Mouse (Mus musculus): ENCODE results near the gene Midn. TPM values are rescaled to one million over a fixed set of nuclear protein-coding genes. Genes with fewer than 3 reads are reported as not detected.

Midn gene
- polyA plus RNA-seq, 1 experiment from 2014 or later, result 32.6 TPM

- DNase-seq (peak; percentile 49), ATAC-seq (ENCODE audit: insufficient read depth) (no peak)
- TF ChIP-seq CTCF (IDR thresholded peaks at IDR 0.05; ENCODE audit: low read depth), result peak; percentile 13; the same call in 1 of the 2 replicates
- peaks cover 44% of the 10 kb centered on the region for H3K36me3 ChIP-seq (ENCODE audit: insufficient read depth)
- H3K27ac ChIP-seq (ENCODE audit: low read depth), result 0 out of 2 replicates have a peak overlapping the region, but pooled peaks have one; percentile 15
- H3K4me3 ChIP-seq (ENCODE audit: low read depth, low read length), result peak overlapping the region; percentile 97
- under 1% methylated on average over 30 of the region's 30 CpGs for WGBS
- H3K4me1 ChIP-seq (ENCODE audit: insufficient read depth), result peaks cover 19% of the 10 kb centered on the region
- peak overlapping the region; percentile 91 for H3K4me2 ChIP-seq
- no peaks in the 10 kb centered on the region for H3K9me3 ChIP-seq (ENCODE audit: low read depth, low read length)
- no peaks in the 10 kb centered on the region for H3K27me3 ChIP-seq (ENCODE audit: insufficient read depth, low read length)
- H3K9ac ChIP-seq, result peak overlapping the region; percentile 91
Observed at GRCm38 (mm10) chr10:80116927-80117691, 31.0 kb upstream of the Midn start.

GRCm38 (mm10) chr10:80117736-80118135 is 30.3 kb upstream of the Midn start:
- H3K27ac ChIP-seq (ENCODE audit: low read depth), result 0 out of 2 replicates have a peak overlapping the region, but pooled peaks have one; percentile 8

GRCm38 (mm10) chr10:80118552-80118951 is 29.5 kb upstream of the Midn start:
- H3K27ac ChIP-seq (ENCODE audit: low read depth), result peak overlapping the region; percentile 8; the same call in 1 of the 2 replicates
- peak overlapping the region; percentile 97 for H3K4me3 ChIP-seq (ENCODE audit: low read depth, low read length)
- H3K4me2 ChIP-seq, result peak overlapping the region; percentile 91
- DNase-seq, result no peak
- peaks cover 52% of the 10 kb centered on the region for H3K36me3 ChIP-seq (ENCODE audit: insufficient read depth)
- 66% methylated on average over 6 of the region's 6 CpGs for WGBS
- H3K27me3 ChIP-seq (ENCODE audit: insufficient read depth, low read length), result no peaks in the 10 kb centered on the region
- no peak for ATAC-seq (ENCODE audit: insufficient read depth)
- H3K9me3 ChIP-seq (ENCODE audit: low read depth, low read length), result no peaks in the 10 kb centered on the region
- peak overlapping the region; percentile 91; the same call in 1 of the 2 replicates for H3K9ac ChIP-seq
- TF ChIP-seq CTCF (IDR thresholded peaks at IDR 0.05; ENCODE audit: low read depth), result no peak
- peaks cover 19% of the 10 kb centered on the region for H3K4me1 ChIP-seq (ENCODE audit: insufficient read depth)

More at GRCm38 (mm10) chr10:80117736-80118135, 30.3 kb upstream of the Midn start:
- peak overlapping the region; percentile 91 for H3K9ac ChIP-seq
- H3K4me2 ChIP-seq, result peak overlapping the region; percentile 91
- no peak for TF ChIP-seq CTCF (IDR thresholded peaks at IDR 0.05; ENCODE audit: low read depth)
- ATAC-seq (ENCODE audit: insufficient read depth) (no peak), DNase-seq (no peak)
- H3K9me3 ChIP-seq (ENCODE audit: low read depth, low read length), result no peaks in the 10 kb centered on the region
- H3K4me3 ChIP-seq (ENCODE audit: low read depth, low read length), result peak overlapping the region; percentile 97
- H3K4me1 ChIP-seq (ENCODE audit: insufficient read depth), result peaks cover 19% of the 10 kb centered on the region
- H3K36me3 ChIP-seq (ENCODE audit: insufficient read depth), result peaks cover 46% of the 10 kb centered on the region
- WGBS, result 34% methylated on average over 1 of the region's 1 CpGs
- no peaks in the 10 kb centered on the region for H3K27me3 ChIP-seq (ENCODE audit: insufficient read depth, low read length)

GRCm38 (mm10) chr10:80120146-80120545 is 27.9 kb upstream of the Midn start:
- Histone ChIP-seq H3K4me3 (ENCODE audit: low read depth, low read length) (no peak overlapping the region), H3K36me3 (ENCODE audit: insufficient read depth) (peaks cover 61% of the 10 kb centered on the region), H3K27me3 (ENCODE audit: insufficient read depth, low read length) (no peaks in the 10 kb centered on the region), H3K4me1 (ENCODE audit: insufficient read depth) (peaks cover 19% of the 10 kb centered on the region), H3K9ac (no peak overlapping the region), H3K27ac (ENCODE audit: low read depth) (no peak overlapping the region), H3K4me2 (no peak overlapping the region), H3K9me3 (ENCODE audit: low read depth, low read length) (no peaks in the 10 kb centered on the region)
- no peak for DNase-seq
- ATAC-seq (ENCODE audit: insufficient read depth), result no peak
- no peak for TF ChIP-seq CTCF (IDR thresholded peaks at IDR 0.05; ENCODE audit: low read depth)
- WGBS, result 51% methylated on average over 2 of the region's 2 CpGs

GRCm38 (mm10) chr10:80121639-80122038 is 26.4 kb upstream of the Midn start:
- Histone ChIP-seq H3K4me3 (ENCODE audit: low read depth, low read length) (no peak overlapping the region), H3K4me1 (ENCODE audit: insufficient read depth) (peaks cover 19% of the 10 kb centered on the region), H3K9ac (no peak overlapping the region), H3K9me3 (ENCODE audit: low read depth, low read length) (no peaks in the 10 kb centered on the region), H3K4me2 (no peak overlapping the region), H3K36me3 (ENCODE audit: insufficient read depth) (peaks cover 76% of the 10 kb centered on the region), H3K27ac (ENCODE audit: low read depth) (no peak overlapping the region), H3K27me3 (ENCODE audit: insufficient read depth, low read length) (no peaks in the 10 kb centered on the region)
- DNase-seq, result no peak
- ATAC-seq (ENCODE audit: insufficient read depth), result no peak
- 92% methylated on average over 2 of the region's 2 CpGs for WGBS
- no peak for TF ChIP-seq CTCF (IDR thresholded peaks at IDR 0.05; ENCODE audit: low read depth)

- no peak for ATAC-seq (ENCODE audit: insufficient read depth)
- 88% methylated on average over 9 of the region's 9 CpGs for whole genome bisulfite sequencing
- TF ChIP-seq CTCF (IDR thresholded peaks at IDR 0.05; ENCODE audit: low read depth), result no peak
- Histone ChIP-seq H3K9me3 (ENCODE audit: low read depth, low read length) (no peaks in the 10 kb centered on the region), H3K27me3 (ENCODE audit: insufficient read depth, low read length) (no peaks in the 10 kb centered on the region), H3K4me2 (no peak overlapping the region), H3K4me1 (ENCODE audit: insufficient read depth) (peaks cover under 1% of the 10 kb centered on the region; the same call in 1 of the 2 replicates), H3K4me3 (ENCODE audit: low read depth, low read length) (no peak overlapping the region), H3K9ac (no peak overlapping the region), H3K27ac (ENCODE audit: low read depth) (no peak overlapping the region), H3K36me3 (ENCODE audit: insufficient read depth) (peaks cover 85% of the 10 kb centered on the region)
- no peak for DNase-seq
Observed at GRCm38 (mm10) chr10:80123932-80124562, 24.0 kb upstream of the Midn start.

GRCm38 (mm10) chr10:80127920-80128319 is 20.2 kb upstream of the Midn start:
- Histone ChIP-seq H3K4me1 (ENCODE audit: insufficient read depth) (no peaks in the 10 kb centered on the region), H3K4me2 (no peak overlapping the region), H3K27ac (ENCODE audit: low read depth) (no peak overlapping the region), H3K27me3 (ENCODE audit: insufficient read depth, low read length) (no peaks in the 10 kb centered on the region), H3K36me3 (ENCODE audit: insufficient read depth) (peaks cover 88% of the 10 kb centered on the region), H3K9ac (no peak overlapping the region), H3K9me3 (ENCODE audit: low read depth, low read length) (no peaks in the 10 kb centered on the region), H3K4me3 (ENCODE audit: low read depth, low read length) (no peak overlapping the region)
- WGBS, result 92% methylated on average over 8 of the region's 8 CpGs
- ATAC-seq (ENCODE audit: insufficient read depth) (no peak), DNase-seq (no peak)
- no peak for TF ChIP-seq CTCF (IDR thresholded peaks at IDR 0.05; ENCODE audit: low read depth)
